29 mouse cellular contexts compared by ENCODE assay signal in the genomic region with DNA sequence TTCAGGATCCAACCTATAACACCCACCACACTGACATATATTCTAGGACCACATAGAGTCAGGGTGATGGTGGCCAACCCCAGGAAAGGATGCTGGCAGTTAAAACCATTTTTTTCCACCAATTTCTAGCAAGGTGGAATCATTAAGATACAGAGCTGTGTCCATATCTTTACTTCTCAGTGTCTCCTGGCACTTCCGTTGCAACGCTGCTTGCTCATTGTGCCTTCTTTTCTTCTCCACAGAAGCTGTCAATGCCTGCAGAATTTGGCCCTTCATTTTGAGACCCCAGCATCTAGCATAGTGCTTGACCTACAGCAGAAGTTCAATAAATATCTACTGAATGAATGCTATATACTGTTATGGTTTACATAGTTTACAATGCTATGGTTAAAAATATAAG. TPM values are rescaled to one million over a fixed set of nuclear protein-coding genes. Genes with fewer than 3 reads are reported as not detected.
DNase-seq lines count a peak whose midpoint lies in the region; ATAC-seq and TF ChIP-seq lines count a peak whose summit lies in the region.
"Had no signal": no experiment of that assay in that cellular context is flagged by ENCODE, and none has a peak within 500 bp of the region (broad histone marks: within the 10 kb centered on the region; RNA-seq: fewer than 3 reads in every experiment).

No protein-coding gene starts in this region.

- H3K4me3 ChIP-seq in MEL (ENCODE audit: control insufficient read depth in 1 of 2, insufficient read depth in 1 of 2, low read depth in 2 of 2, low read length in 2 of 2): peak overlapping the region in 1 of 2 experiments; percentile 72; a peak in 3 of 4 replicates
- no peak overlapping the region for H3K4me3 ChIP-seq in liver, embryonic 13.5 days (replicated peaks)
- H3K4me3 ChIP-seq: embryonic facial prominence, embryonic 13.5 days; forebrain, embryonic 10.5 days; forebrain, embryonic 15.5 days; hindbrain, embryonic 12.5 days; intestine, embryonic 15.5 days; midbrain, embryonic 13.5 days; stomach, embryonic 15.5 days had no signal

- no peak overlapping the region for H3K4me2 ChIP-seq in liver, embryonic 13.5 days
- H3K4me2 ChIP-seq: forebrain, embryonic 15.5 days; hindbrain, embryonic 12.5 days; intestine, embryonic 15.5 days; midbrain, embryonic 13.5 days had no signal

- peak; percentile 98 for TF ChIP-seq EP300 in MEL (IDR thresholded peaks at IDR 0.05; ENCODE audit: low read depth in 1 of 2, low read length in 2 of 2)

- TF ChIP-seq CTCF in MEL (IDR thresholded peaks at IDR 0.05 in 2 of 3, conservative IDR thresholded peaks at IDR 0.05 in 1 of 3; ENCODE audit: control insufficient read depth in 1 of 3, insufficient read depth in 1 of 3, low read depth in 2 of 3, low read length in 3 of 3, poor library complexity in 1 of 3, severe bottlenecking in 1 of 3): no peak

- H3K9me3 ChIP-seq in MEL (replicated peaks; ENCODE audit: insufficient read depth, low read length): no peaks in the 10 kb centered on the region
- no peaks in the 10 kb centered on the region for H3K9me3 ChIP-seq in liver, embryonic 13.5 days (replicated peaks)
- H3K9me3 ChIP-seq: embryonic facial prominence, embryonic 13.5 days; forebrain, embryonic 10.5 days; forebrain, embryonic 15.5 days; hindbrain, embryonic 12.5 days; intestine, embryonic 15.5 days; midbrain, embryonic 13.5 days; stomach, embryonic 15.5 days had no signal

- ATAC-seq in common myeloid progenitor, adult 5-6 weeks (replicated peaks; ENCODE audit: low read depth, poor library complexity, severe bottlenecking): peak; percentile 45
- ATAC-seq in liver, embryonic 13.5 days (ENCODE audit: low read depth): peak; percentile 55
- ATAC-seq in megakaryocyte progenitor cell, adult 5-6 weeks (replicated peaks; ENCODE audit: poor library complexity): peak; percentile 62
- ATAC-seq in activated CD4-positive, CD25-positive, alpha-beta regulatory T cell, adult 4 months: no peak
- ATAC-seq: forebrain, embryonic 15.5 days; hindbrain, postnatal 0 days; intestine, embryonic 15.5 days; midbrain, embryonic 13.5 days had no signal

- H3K36me3 ChIP-seq in MEL (ENCODE audit: control insufficient read depth in 1 of 2, insufficient read depth in 2 of 2, low read length in 2 of 2): peaks cover 0 to 68% of the 10 kb centered on the region in 2 experiments; a peak in 2 of 4 replicates
- no peaks in the 10 kb centered on the region for H3K36me3 ChIP-seq in liver, embryonic 13.5 days
- H3K36me3 ChIP-seq: embryonic facial prominence, embryonic 13.5 days; forebrain, embryonic 10.5 days; forebrain, embryonic 15.5 days; hindbrain, embryonic 12.5 days; intestine, embryonic 15.5 days; midbrain, embryonic 13.5 days; stomach, embryonic 15.5 days had no signal

- peaks cover 40 to 47% of the 10 kb centered on the region in 2 experiments for H3K4me1 ChIP-seq in MEL (ENCODE audit: control insufficient read depth in 1 of 2, insufficient read depth in 2 of 2, low read length in 2 of 2)
- peaks cover 80% of the 10 kb centered on the region for H3K4me1 ChIP-seq in liver, embryonic 13.5 days (replicated peaks)

- no peaks in the 10 kb centered on the region for H3K27me3 ChIP-seq in MEL (ENCODE audit: control insufficient read depth in 1 of 2, insufficient read depth in 2 of 2, low read length in 2 of 2)
- H3K27me3 ChIP-seq in liver, embryonic 13.5 days: no peaks in the 10 kb centered on the region
- H3K27me3 ChIP-seq: CH12.LX; forebrain, embryonic 15.5 days; hindbrain, embryonic 12.5 days; intestine, embryonic 15.5 days; midbrain, embryonic 13.5 days; stomach, embryonic 15.5 days had no signal

- no peak for TF ChIP-seq POLR2A in MEL (IDR thresholded peaks at IDR 0.05; ENCODE audit: control insufficient read depth in 1 of 2, insufficient read depth in 1 of 2, low read depth in 1 of 2, low read length in 2 of 2, poor library complexity in 1 of 2)

- 20% methylated on average over 2 of the region's 2 CpGs for WGBS in liver, embryonic 13.5 days (ENCODE audit: insufficient replicate concordance)

- H3K9ac ChIP-seq in MEL (ENCODE audit: control insufficient read depth, low read depth, low read length, poor library complexity, severe bottlenecking): peak overlapping the region; percentile 67; the same call in 1 of the 2 replicates
- H3K9ac ChIP-seq in liver, embryonic 13.5 days: no peak overlapping the region
- H3K9ac ChIP-seq: embryonic facial prominence, embryonic 13.5 days; forebrain, embryonic 15.5 days; hindbrain, embryonic 12.5 days; lung, embryonic 14.5 days; midbrain, embryonic 13.5 days; stomach, embryonic 15.5 days had no signal

- peak overlapping the region; percentile 83 for H3K27ac ChIP-seq in MEL (ENCODE audit: control insufficient read depth, low read depth, low read length)
- H3K27ac ChIP-seq in liver, embryonic 13.5 days: peak overlapping the region; percentile 40
- H3K27ac ChIP-seq: embryonic facial prominence, embryonic 13.5 days; forebrain, embryonic 10.5 days; forebrain, embryonic 15.5 days; hindbrain, embryonic 12.5 days; hindbrain, postnatal 0 days; intestine, embryonic 15.5 days; midbrain, embryonic 13.5 days; stomach, embryonic 15.5 days had no signal

- H3K79me2 ChIP-seq in MEL (ENCODE audit: control insufficient read depth, insufficient read depth, low read length, poor library complexity): no peaks in the 10 kb centered on the region

- TF ChIP-seq RAD21 in MEL (IDR thresholded peaks at IDR 0.05; ENCODE audit: low read depth, low read length): no peak

- DNase-seq in MEL (ENCODE audit: low read depth, low spot score): peak; percentile 79
- DNase-seq in liver, embryonic 13.5 days: no peak
- no peak for DNase-seq in ovary, postnatal 14 days (ENCODE audit: low spot score)
- DNase-seq in right cerebral cortex, postnatal 36 days (ENCODE audit: low spot score in 2 of 2): no peak
- DNase-seq: adrenal gland, postnatal 25 days; cerebellum, adult 18-20 months; cerebellum, postnatal 10 days; embryo, embryonic 11 days; gastrocnemius, postnatal 25 days; kidney, adult 8-10 months; kidney, postnatal 14 days; left cerebral cortex, postnatal 4 days; lung, embryonic 14.5 days; lung, postnatal 14 days; retina, postnatal 1 day; right cerebral cortex, postnatal 14 days; thymus, postnatal 25 days had no signal

TF ChIP-seq in MEL, 35 proteins besides CTCF, POLR2A, EP300 and RAD21 (continues in another document):
- TF ChIP-seq POLR2AphosphoS2 (IDR thresholded peaks at IDR 0.05; ENCODE audit: low read length) (no peak), SIN3A (IDR thresholded peaks at IDR 0.05; ENCODE audit: low read length) (peak; percentile 54)

RNA-seq across cellular contexts. Expression of a gene that starts 11.5 kb away (rescaled TPM):
- total RNA-seq in MEL (2012; rRNA removed): 4.9 and 5.1 TPM in 2 replicates
- polyA plus RNA-seq in MEL (2012; ENCODE audit: insufficient read depth in 1 of 2, insufficient read length in 2 of 2, low read depth in 1 of 2, low replicate concordance in 2 of 2, missing spikeins in 1 of 2): 1 to 10 TPM in 1 of 2 experiments, not detected in 1; 9.2 TPM
- 11.8 and 12.2 TPM in 2 replicates for total RNA-seq in common myeloid progenitor, adult 5-6 weeks (2017)
- 4.3 and 5.5 TPM in 2 replicates for polyA plus RNA-seq in liver, embryonic 13.5 days (2015; fragmentation: Nextera tagmentation; extraction: Ambion mirVana)
- 13.4 and 16.9 TPM in 2 replicates for total RNA-seq in megakaryocyte progenitor cell, adult 5-6 weeks (2015)
- 9.4 and 11.8 TPM in 2 replicates for total RNA-seq in megakaryocyte progenitor cell, adult 5-6 weeks (2017)
- 10 to 100 TPM in 1 of 2 experiments, 1 to 10 TPM in 1; 9.7 to 13.6 TPM for polyA plus RNA-seq in activated CD4-positive, CD25-positive, alpha-beta regulatory T cell, adult 4 months (2017; shearing (Covaris generic))

RNA-seq across cellular contexts. Expression of a gene that starts 14.3 kb away (rescaled TPM):
- total RNA-seq in MEL (2012; rRNA removed): 0.58 and 0.78 TPM in 2 replicates
- polyA plus RNA-seq in MEL (2012; ENCODE audit: insufficient read depth in 1 of 2, insufficient read length in 2 of 2, low read depth in 1 of 2, low replicate concordance in 2 of 2, missing spikeins in 1 of 2): 10 to 100 TPM in 1 of 2 experiments, not detected in 1; 43.5 TPM
- 17.1 and 36.8 TPM in 2 replicates for total RNA-seq in common myeloid progenitor, adult 5-6 weeks (2017)
- polyA plus RNA-seq in liver, embryonic 13.5 days (2015; fragmentation: Nextera tagmentation; extraction: Ambion mirVana): 8.8 and 10.4 TPM in 2 replicates
- total RNA-seq in megakaryocyte progenitor cell, adult 5-6 weeks (2015): 4.4 and 9.6 TPM in 2 replicates
- total RNA-seq in megakaryocyte progenitor cell, adult 5-6 weeks (2017): 0.54 and 3.5 TPM in 2 replicates
- under 1 TPM in 1 of 2 experiments, not detected in 1; 0.33 TPM for polyA plus RNA-seq in activated CD4-positive, CD25-positive, alpha-beta regulatory T cell, adult 4 months (2017; shearing (Covaris generic))

RNA-seq across cellular contexts. Expression of a gene that starts 28.0 kb away (rescaled TPM):
- not detected in 2 replicates for total RNA-seq in MEL (2012; rRNA removed)
- under 1 TPM in 1 of 2 experiments, not detected in 1; 0.64 TPM for polyA plus RNA-seq in MEL (2012; ENCODE audit: insufficient read depth in 1 of 2, insufficient read length in 2 of 2, low read depth in 1 of 2, low replicate concordance in 2 of 2, missing spikeins in 1 of 2)
- 0.50 TPM in 1 of 2 replicates, not detected in the other for total RNA-seq in common myeloid progenitor, adult 5-6 weeks (2017)
- 0.15 and 0.60 TPM in 2 replicates for polyA plus RNA-seq in liver, embryonic 13.5 days (2015; fragmentation: Nextera tagmentation; extraction: Ambion mirVana)
- not detected in 2 replicates for total RNA-seq in megakaryocyte progenitor cell, adult 5-6 weeks (2015)
- total RNA-seq in megakaryocyte progenitor cell, adult 5-6 weeks (2017): not detected in 2 replicates
- not detected for polyA plus RNA-seq in activated CD4-positive, CD25-positive, alpha-beta regulatory T cell, adult 4 months (2017; shearing (Covaris generic))
- total RNA-seq: CH12.LX had no signal

RNA-seq across cellular contexts. Expression of a gene that starts 39.1 kb away (rescaled TPM):
- total RNA-seq in MEL (2012; rRNA removed): 0.10 and 0.23 TPM in 2 replicates
- polyA plus RNA-seq in MEL (2012; ENCODE audit: insufficient read depth in 1 of 2, insufficient read length in 2 of 2, low read depth in 1 of 2, low replicate concordance in 2 of 2, missing spikeins in 1 of 2): under 1 TPM in 1 of 2 experiments, not detected in 1; 0.89 TPM
- total RNA-seq in common myeloid progenitor, adult 5-6 weeks (2017): 2.5 and 2.9 TPM in 2 replicates
- 15.6 and 17.2 TPM in 2 replicates for polyA plus RNA-seq in liver, embryonic 13.5 days (2015; fragmentation: Nextera tagmentation; extraction: Ambion mirVana)
- total RNA-seq in megakaryocyte progenitor cell, adult 5-6 weeks (2015): 0.34 and 0.94 TPM in 2 replicates
- 0.29 and 0.57 TPM in 2 replicates for total RNA-seq in megakaryocyte progenitor cell, adult 5-6 weeks (2017)
- polyA plus RNA-seq in activated CD4-positive, CD25-positive, alpha-beta regulatory T cell, adult 4 months (2017; shearing (Covaris generic)): under 1 TPM in 1 of 2 experiments, not detected in 1; 0.58 TPM

RNA-seq across cellular contexts. Expression of a gene that starts 46.5 kb away (rescaled TPM):
- 0.46 and 1.2 TPM in 2 replicates for total RNA-seq in MEL (2012; rRNA removed)
- 1 to 10 TPM in 1 of 2 experiments, not detected in 1; 2.6 TPM for polyA plus RNA-seq in MEL (2012; ENCODE audit: insufficient read depth in 1 of 2, insufficient read length in 2 of 2, low read depth in 1 of 2, low replicate concordance in 2 of 2, missing spikeins in 1 of 2)
- 5.9 and 15.3 TPM in 2 replicates for total RNA-seq in common myeloid progenitor, adult 5-6 weeks (2017)
- polyA plus RNA-seq in liver, embryonic 13.5 days (2015; fragmentation: Nextera tagmentation; extraction: Ambion mirVana): 2.4 and 2.8 TPM in 2 replicates
- total RNA-seq in megakaryocyte progenitor cell, adult 5-6 weeks (2015): 2.9 and 6.7 TPM in 2 replicates
- 1.7 and 5.1 TPM in 2 replicates for total RNA-seq in megakaryocyte progenitor cell, adult 5-6 weeks (2017)
- 1 to 10 TPM in 1 of 2 experiments, not detected in 1; 1.4 TPM for polyA plus RNA-seq in activated CD4-positive, CD25-positive, alpha-beta regulatory T cell, adult 4 months (2017; shearing (Covaris generic))
- total RNA-seq: hindbrain, postnatal 0 days had no signal
